Mouse (Mus musculus) bone marrow, adult 2 months (tissue): ENCODE measurements at regions not wholly inside any gene's neighbourhood (a gene's known extent, or its start where the extent isn't known, plus 50 kb on each side); places are given as distances from the start of the nearest gene placed in this dataset.

Experiments
- H3K27ac ChIP-seq: fragments of 200-500 bp; 2 replicates; pipeline ENCODE4 v1.5.1; 2012; ENCODE audit warnings: low read depth, mild to moderate bottlenecking, control low read depth, inconsistent platforms, low read length; ENCODE audit not compliant: control insufficient read depth, poor library complexity, insufficient read depth
- H3K4me1 ChIP-seq: fragments of 200-500 bp; 2 replicates; pipeline ENCODE4 v1.6.1; 2011; ENCODE audit warnings: low read length; ENCODE audit not compliant: control insufficient read depth, insufficient read depth
- H3K4me3 ChIP-seq: fragments of 200-500 bp; replicated peaks from 2 replicates; pipeline ENCODE3; 2011; ENCODE audit warnings: mild to moderate bottlenecking, low read depth, low read length, control low read depth; ENCODE audit not compliant: control insufficient read depth
- CTCF ChIP-seq: fragments of 200-500 bp; IDR thresholded peaks from 2 replicates; pipeline ENCODE4 v1.5.1; 2011; ENCODE audit warnings: low read length, control low read depth; ENCODE audit not compliant: control insufficient read depth, insufficient read depth
- POLR2A ChIP-seq: fragments of 200-500 bp; IDR thresholded peaks from 2 replicates; pipeline ENCODE4 v1.6.1; 2011; ENCODE audit warnings: low read depth, mild to moderate bottlenecking, control low read depth, low read length, borderline replicate concordance; ENCODE audit not compliant: control insufficient read depth
- WGBS: fragments of 180-500 bp; shearing (Covaris S2); methylation state at CpG from one replicate; pipeline ENCODE4 v1.1.7; 2018; 5-methylcytosine and 5-hydroxymethylcytosine counted together

GRCm38 (mm10) chr3:147999330-147999953, 990.9 kb downstream of the Adgrl2 start:
- Histone ChIP-seq H3K27ac (no peak overlapping the region), H3K4me1 (no peaks in the 10 kb centered on the region), H3K4me3 (no peak overlapping the region)
- WGBS, result 82% methylated on average over 15 of the region's 15 CpGs
- no peak for TF ChIP-seq CTCF
- TF ChIP-seq POLR2A, result no peak

GRCm38 (mm10) chr3:147991738-147992137, 998.6 kb downstream of the Adgrl2 start:
- TF ChIP-seq CTCF, result no peak
- H3K4me3 ChIP-seq, result no peak overlapping the region
- H3K27ac ChIP-seq, result no peak overlapping the region
- no peaks in the 10 kb centered on the region for H3K4me1 ChIP-seq
- WGBS, result 73% methylated on average over 9 of the region's 9 CpGs

- H3K4me1 ChIP-seq, result no peaks in the 10 kb centered on the region
- H3K27ac ChIP-seq, result no peak overlapping the region
- 30% methylated on average over 10 of the region's 10 CpGs for WGBS
- no peak for TF ChIP-seq CTCF
- no peak for TF ChIP-seq POLR2A
- no peak overlapping the region for H3K4me3 ChIP-seq
These were observed 999.5 kb downstream of the Adgrl2 start for GRCm38 (mm10) chr3:147990831-147991230.

- whole genome bisulfite sequencing, result 82% methylated on average over 5 of the region's 5 CpGs
- TF ChIP-seq POLR2A, result no peak
- TF ChIP-seq CTCF, result no peak
- no peak overlapping the region for H3K27ac ChIP-seq
- no peak overlapping the region for H3K4me3 ChIP-seq
- H3K4me1 ChIP-seq, result no peaks in the 10 kb centered on the region
These were observed 1007.5 kb downstream of the Adgrl2 start for GRCm38 (mm10) chr3:147982831-147983230.

- 63% methylated on average over 4 of the region's 4 CpGs for whole genome bisulfite sequencing
- TF ChIP-seq POLR2A, result no peak
- no peak for TF ChIP-seq CTCF
- H3K4me1 ChIP-seq, result no peaks in the 10 kb centered on the region
- no peak overlapping the region for H3K27ac ChIP-seq
- H3K4me3 ChIP-seq, result no peak overlapping the region
These were observed 1008.7 kb downstream of the Adgrl2 start for GRCm38 (mm10) chr3:147981621-147982020.

GRCm38 (mm10) chr3:147976579-147976978, 1013.8 kb downstream of the Adgrl2 start:
- H3K4me3 ChIP-seq, result no peak overlapping the region
- TF ChIP-seq POLR2A, result no peak
- no peak for TF ChIP-seq CTCF
- no peak overlapping the region for H3K27ac ChIP-seq
- WGBS, result 87% methylated on average over 3 of the region's 3 CpGs
- no peaks in the 10 kb centered on the region for H3K4me1 ChIP-seq

- no peak overlapping the region for H3K27ac ChIP-seq
- TF ChIP-seq POLR2A, result no peak
- WGBS, result 85% methylated on average over 6 of the region's 6 CpGs
These were observed 1014.3 kb downstream of the Adgrl2 start for GRCm38 (mm10) chr3:147976069-147976468.

GRCm38 (mm10) chr3:147975500-147975899, 1014.9 kb downstream of the Adgrl2 start:
- no peak for TF ChIP-seq POLR2A
- TF ChIP-seq CTCF, result no peak
- H3K27ac ChIP-seq, result no peak overlapping the region
- no peak overlapping the region for H3K4me3 ChIP-seq
- H3K4me1 ChIP-seq, result no peaks in the 10 kb centered on the region
- WGBS, result 83% methylated on average over 10 of the region's 10 CpGs

More at GRCm38 (mm10) chr3:147976069-147976468, 1014.3 kb downstream of the Adgrl2 start:
- H3K4me1 ChIP-seq, result no peaks in the 10 kb centered on the region
- no peak overlapping the region for H3K4me3 ChIP-seq

GRCm38 (mm10) chr3:147974515-147974914, 1015.8 kb downstream of the Adgrl2 start:
- H3K4me1 ChIP-seq, result no peaks in the 10 kb centered on the region
- H3K27ac ChIP-seq, result no peak overlapping the region
- WGBS, result 84% methylated on average over 8 of the region's 8 CpGs
- no peak overlapping the region for H3K4me3 ChIP-seq
- TF ChIP-seq POLR2A (no peak), CTCF (no peak)
